Mouse (Mus musculus) embryonic facial prominence, embryonic 12.5 days (tissue): ENCODE measurements around the gene Zbtb46. TPM values are rescaled to one million over a fixed set of nuclear protein-coding genes. Genes with fewer than 3 reads are reported as not detected.

Experiments used
- ATAC-seq: fragments of 200-750 bp; cut with Nextera tagmentation; 2 replicates; pipeline ENCODE4 v1.8.0; 2017; ENCODE audit not compliant: insufficient number of reproducible peaks, insufficient read depth, low FRiP score, low TSS enrichment
- H3K27ac ChIP-seq: fragments of 300-500 bp; sonication (generic); 2 replicates; pipeline ENCODE4 v1.5.1; 2016; ENCODE audit warnings: mild to moderate bottlenecking
- H3K27me3 ChIP-seq: fragments of 300-500 bp; sonication (generic); 2 replicates; pipeline ENCODE4 v1.6.1; 2016; ENCODE audit warnings: mild to moderate bottlenecking, moderate library complexity
- H3K36me3 ChIP-seq: fragments of 300-500 bp; sonication (generic); 2 replicates; pipeline ENCODE4 v1.6.1; 2016; ENCODE audit warnings: mild to moderate bottlenecking
- H3K4me1 ChIP-seq: fragments of 300-500 bp; sonication (generic); 2 replicates; pipeline ENCODE4 v1.6.1; 2016
- H3K4me2 ChIP-seq: fragments of 300-500 bp; sonication (generic); replicated peaks from 2 replicates; pipeline ENCODE4 v1.6.1; 2016; ENCODE audit warnings: mild to moderate bottlenecking, moderate library complexity
- H3K4me3 ChIP-seq: fragments of 300-500 bp; sonication (generic); 2 replicates; pipeline ENCODE4 v1.5.1; 2016; ENCODE audit warnings: mild to moderate bottlenecking
- H3K9ac ChIP-seq: fragments of 300-500 bp; sonication (generic); 2 replicates; pipeline ENCODE4 v1.6.1; 2016; ENCODE audit warnings: mild to moderate bottlenecking, moderate library complexity
- H3K9me3 ChIP-seq: fragments of 300-500 bp; sonication (generic); 2 replicates; pipeline ENCODE4 v1.6.1; 2016; ENCODE audit warnings: mild to moderate bottlenecking, moderate library complexity
- WGBS: fragments of 180-500 bp; shearing (Covaris S2); methylation state at CpG from one replicate; pipeline ENCODE4 v1.1.7; 2016; 5-methylcytosine and 5-hydroxymethylcytosine counted together
- polyA plus RNA-seq: library from polyadenylated mRNA; unstranded; fragments of >200 nt; fragmentation: Nextera tagmentation; extraction: Ambion mirVana; gene quantifications from 2 replicates; pipeline ENCODE4 v1.2.1, GENCODE M21; 2016

Gene Zbtb46
- polyA plus RNA-seq, 1 experiment from 2014 or later = 9.2 TPM

DNA sequence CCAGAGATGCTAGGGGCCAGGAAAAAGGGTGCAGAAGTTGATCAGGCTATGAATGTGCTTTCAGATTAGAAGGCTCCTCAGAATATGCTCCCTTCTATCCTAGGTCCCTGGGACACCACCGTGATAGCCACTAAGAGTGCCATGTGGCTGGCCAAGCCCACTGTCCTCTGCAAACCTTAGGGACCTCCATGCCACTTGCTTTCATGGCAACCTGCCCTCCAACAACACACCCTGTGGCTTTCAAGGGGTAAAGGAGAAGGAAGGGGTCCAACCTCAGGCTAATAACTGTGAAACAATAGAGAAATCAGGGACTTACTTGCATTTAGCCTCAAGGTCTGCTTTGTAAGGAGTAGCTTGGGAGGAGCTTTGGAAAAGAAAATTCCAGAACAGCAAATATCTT lies 3.4 kb upstream of the Zbtb46 start:
- H3K27ac ChIP-seq = no peak overlapping the region
- H3K9ac ChIP-seq = no peak overlapping the region
- no peaks in the 10 kb centered on the region for H3K9me3 ChIP-seq
- peaks cover 36% of the 10 kb centered on the region for H3K27me3 ChIP-seq
- no peak overlapping the region for H3K4me2 ChIP-seq
- no peak for ATAC-seq
- no peaks in the 10 kb centered on the region for H3K36me3 ChIP-seq
- WGBS = 86% methylated on average over 1 of the region's 1 CpGs
- no peak overlapping the region for H3K4me3 ChIP-seq
- H3K4me1 ChIP-seq = peaks cover 10% of the 10 kb centered on the region; the same call in 1 of the 2 replicates

GRCm38 (mm10) chr2:181461536-181462100 lies 2.4 kb upstream of the Zbtb46 start:
- peaks cover 42% of the 10 kb centered on the region for H3K27me3 ChIP-seq
- peaks cover 10% of the 10 kb centered on the region; the same call in 1 of the 2 replicates for H3K4me1 ChIP-seq
- WGBS = 94% methylated on average over 1 of the region's 1 CpGs
- H3K27ac ChIP-seq = no peak overlapping the region
- no peak overlapping the region for H3K4me2 ChIP-seq
- no peak for ATAC-seq
- no peak overlapping the region for H3K9ac ChIP-seq
- H3K4me3 ChIP-seq = no peak overlapping the region
- H3K36me3 ChIP-seq = no peaks in the 10 kb centered on the region
- H3K9me3 ChIP-seq = no peaks in the 10 kb centered on the region

DNA sequence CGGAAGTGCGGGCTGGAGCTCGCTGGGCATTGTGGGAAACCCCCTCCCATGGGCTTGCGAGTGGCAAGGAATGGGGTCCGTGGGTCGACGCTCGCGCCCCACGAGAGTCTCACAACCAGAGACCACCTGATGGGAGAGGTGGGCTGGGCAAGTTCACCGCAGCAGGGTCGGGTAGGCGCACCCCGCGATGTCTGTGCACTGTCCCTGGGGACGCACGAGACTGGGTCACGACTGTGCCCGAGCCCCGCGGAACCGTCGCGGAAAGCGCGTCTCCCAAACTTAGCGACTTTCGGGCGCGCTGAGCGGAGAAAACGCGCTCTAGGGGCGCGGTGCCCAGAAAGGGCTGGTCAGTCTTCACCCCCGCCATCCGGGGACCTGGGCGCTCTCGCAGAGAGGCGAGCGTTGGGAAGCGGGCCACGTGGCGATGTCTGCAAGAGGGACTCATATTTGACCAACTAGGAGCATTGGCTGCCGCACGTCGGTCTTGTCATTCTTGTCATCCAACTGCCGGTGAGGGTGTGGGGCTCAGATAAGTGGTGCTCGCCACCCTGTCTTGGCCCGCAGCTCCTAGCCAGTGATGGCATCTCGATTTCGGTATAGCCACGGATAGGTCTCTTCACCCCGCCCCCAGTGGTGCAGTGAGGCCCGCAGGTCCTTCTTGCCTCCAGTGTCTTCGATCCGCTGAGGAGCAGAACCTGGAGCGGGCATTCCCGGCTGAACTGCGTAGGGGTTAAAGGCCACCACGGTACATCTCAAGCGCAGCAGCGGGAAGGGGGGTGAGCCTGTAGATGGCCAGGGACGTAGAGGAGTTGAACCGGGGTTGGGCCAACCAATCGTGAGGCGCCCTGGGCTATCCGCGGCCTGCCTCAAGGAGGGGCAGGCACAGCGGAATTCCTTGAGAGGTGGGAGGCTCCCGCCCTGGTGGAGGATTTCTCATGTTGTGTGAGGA lies 721 bp upstream of the Zbtb46 start:
- under 1% methylated on average over 71 of the region's 71 CpGs for WGBS
- no peak overlapping the region for H3K27ac ChIP-seq

GRCm38 (mm10) chr2:181458411-181459152 lies 644 bp downstream of the Zbtb46 start:
- ATAC-seq = peak; percentile 13; the same call in 1 of the 2 replicates
- H3K9me3 ChIP-seq = no peaks in the 10 kb centered on the region
- 0 out of 2 replicates have a peak overlapping the region, but pooled peaks have one; percentile 36 for H3K27ac ChIP-seq
- H3K9ac ChIP-seq = peak overlapping the region; percentile 78
- WGBS = 1% methylated on average over 68 of the region's 72 CpGs
- no peaks in the 10 kb centered on the region for H3K36me3 ChIP-seq
- H3K27me3 ChIP-seq = peaks cover 42% of the 10 kb centered on the region
- peaks cover 10% of the 10 kb centered on the region; the same call in 1 of the 2 replicates for H3K4me1 ChIP-seq
- peak overlapping the region; percentile 85 for H3K4me3 ChIP-seq
- peak overlapping the region; percentile 99 for H3K4me2 ChIP-seq

More for the DNA sequence above, 721 bp upstream of the Zbtb46 start:
- Histone ChIP-seq H3K9ac (peak overlapping the region; percentile 78), H3K36me3 (no peaks in the 10 kb centered on the region), H3K4me2 (peak overlapping the region; percentile 99), H3K27me3 (peaks cover 42% of the 10 kb centered on the region), H3K4me3 (peak overlapping the region; percentile 85), H3K9me3 (no peaks in the 10 kb centered on the region), H3K4me1 (peaks cover 10% of the 10 kb centered on the region; the same call in 1 of the 2 replicates)
- peak; percentile 50 for ATAC-seq

GRCm38 (mm10) chr2:181457831-181458230 lies 1.4 kb downstream of the Zbtb46 start:
- Histone ChIP-seq H3K4me1 (peaks cover 10% of the 10 kb centered on the region; the same call in 1 of the 2 replicates), H3K9ac (no peak overlapping the region), H3K9me3 (no peaks in the 10 kb centered on the region), H3K27ac (no peak overlapping the region), H3K4me3 (peak overlapping the region; percentile 85), H3K27me3 (peaks cover 42% of the 10 kb centered on the region), H3K4me2 (peak overlapping the region; percentile 99), H3K36me3 (no peaks in the 10 kb centered on the region)
- no peak for ATAC-seq
- WGBS = 4% methylated on average over 15 of the region's 15 CpGs

GRCm38 (mm10) chr2:181455899-181456298 lies 3.3 kb downstream of the Zbtb46 start:
- 82% methylated on average over 2 of the region's 2 CpGs for WGBS

GRCm38 (mm10) chr2:181453274-181453673 lies 6.0 kb downstream of the Zbtb46 start:
- no peak for ATAC-seq
- WGBS = 50% methylated on average over 1 of the region's 1 CpGs
- H3K4me3 ChIP-seq = no peak overlapping the region
- 0 out of 2 replicates have a peak, but pooled peaks cover 3% of the 10 kb centered on the region for H3K4me1 ChIP-seq
- H3K36me3 ChIP-seq = no peaks in the 10 kb centered on the region
- H3K9me3 ChIP-seq = no peaks in the 10 kb centered on the region
- peaks cover 9% of the 10 kb centered on the region; the same call in 1 of the 2 replicates for H3K27me3 ChIP-seq
- no peak overlapping the region for H3K4me2 ChIP-seq
- no peak overlapping the region for H3K27ac ChIP-seq
- H3K9ac ChIP-seq = no peak overlapping the region

More at GRCm38 (mm10) chr2:181455899-181456298, 3.3 kb downstream of the Zbtb46 start:
- no peaks in the 10 kb centered on the region for H3K9me3 ChIP-seq
- H3K9ac ChIP-seq = no peak overlapping the region
- H3K27ac ChIP-seq = no peak overlapping the region
- H3K4me3 ChIP-seq = no peak overlapping the region
- peaks cover 10% of the 10 kb centered on the region; the same call in 1 of the 2 replicates for H3K4me1 ChIP-seq
- H3K4me2 ChIP-seq = no peak overlapping the region
- H3K36me3 ChIP-seq = no peaks in the 10 kb centered on the region
- ATAC-seq = no peak
- H3K27me3 ChIP-seq = peaks cover 30% of the 10 kb centered on the region

DNA sequence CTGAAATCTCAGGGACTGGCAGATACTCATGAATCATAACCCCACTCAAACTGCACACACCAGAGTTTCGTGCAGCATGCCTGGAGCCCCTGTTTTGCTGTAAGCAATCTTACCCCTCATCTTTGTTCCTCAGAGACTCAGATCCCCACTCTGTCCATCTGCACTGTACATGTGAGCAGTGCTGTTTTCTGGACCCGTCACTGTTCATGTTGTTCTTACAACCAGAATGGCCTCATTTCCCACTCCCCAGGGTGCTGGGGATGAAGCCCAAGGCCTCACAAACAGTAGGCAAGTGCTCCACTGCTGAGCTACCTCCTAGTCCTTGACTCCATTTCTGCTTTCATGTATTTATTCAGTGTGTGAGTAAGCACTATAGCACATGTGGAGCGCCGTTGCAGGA lies 7.0 kb downstream of the Zbtb46 start:
- WGBS = 74% methylated on average over 4 of the region's 4 CpGs
- no peak for ATAC-seq
- Histone ChIP-seq H3K36me3 (no peaks in the 10 kb centered on the region), H3K4me2 (no peak overlapping the region), H3K4me3 (no peak overlapping the region), H3K9me3 (no peaks in the 10 kb centered on the region), H3K9ac (no peak overlapping the region), H3K27ac (no peak overlapping the region), H3K27me3 (peaks cover 3% of the 10 kb centered on the region; the same call in 1 of the 2 replicates), H3K4me1 (no peaks in the 10 kb centered on the region)

GRCm38 (mm10) chr2:181443016-181443415 lies 16.2 kb downstream of the Zbtb46 start:
- no peak overlapping the region for H3K4me2 ChIP-seq
- H3K4me3 ChIP-seq = no peak overlapping the region
- H3K27me3 ChIP-seq = no peaks in the 10 kb centered on the region
- no peak for ATAC-seq
- H3K27ac ChIP-seq = no peak overlapping the region
- 82% methylated on average over 2 of the region's 2 CpGs for WGBS
- no peaks in the 10 kb centered on the region for H3K36me3 ChIP-seq
- no peaks in the 10 kb centered on the region for H3K9me3 ChIP-seq
- no peaks in the 10 kb centered on the region for H3K4me1 ChIP-seq
- H3K9ac ChIP-seq = no peak overlapping the region

- H3K9ac ChIP-seq = no peak overlapping the region
- no peak overlapping the region for H3K4me2 ChIP-seq
- no peaks in the 10 kb centered on the region for H3K4me1 ChIP-seq
- ATAC-seq = no peak
- no peaks in the 10 kb centered on the region for H3K36me3 ChIP-seq
- no peaks in the 10 kb centered on the region for H3K27me3 ChIP-seq
- H3K4me3 ChIP-seq = no peak overlapping the region
- H3K27ac ChIP-seq = no peak overlapping the region
- 68% methylated on average over 4 of the region's 4 CpGs for WGBS
- no peaks in the 10 kb centered on the region for H3K9me3 ChIP-seq
Observed at GRCm38 (mm10) chr2:181438176-181438575, 21.1 kb downstream of the Zbtb46 start.

DNA sequence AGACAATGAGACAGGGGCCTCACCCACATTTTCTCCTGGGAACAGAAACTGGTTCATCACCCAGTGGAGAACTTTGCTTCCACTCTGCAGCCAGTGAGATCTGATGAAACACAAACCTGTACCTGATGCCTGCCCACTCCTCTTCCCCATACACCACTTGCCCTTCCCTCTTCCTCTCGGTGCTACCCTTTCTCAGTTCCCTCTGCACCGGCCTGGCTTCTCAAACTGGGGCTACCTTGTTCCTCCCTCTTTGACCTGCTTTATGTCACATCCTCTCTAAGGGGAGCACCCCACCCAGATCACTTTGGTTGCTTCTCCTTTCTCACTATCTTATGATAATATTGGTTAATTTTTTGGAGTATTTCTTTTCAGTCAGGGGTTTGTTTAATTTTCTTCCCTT lies 23.0 kb downstream of the Zbtb46 start:
- no peaks in the 10 kb centered on the region for H3K9me3 ChIP-seq
- 78% methylated on average over 2 of the region's 2 CpGs for WGBS

More for the DNA sequence above, 23.0 kb downstream of the Zbtb46 start:
- Histone ChIP-seq H3K4me1 (no peaks in the 10 kb centered on the region), H3K4me3 (no peak overlapping the region), H3K36me3 (no peaks in the 10 kb centered on the region), H3K27ac (no peak overlapping the region), H3K9ac (no peak overlapping the region), H3K4me2 (no peak overlapping the region), H3K27me3 (no peaks in the 10 kb centered on the region)
- no peak for ATAC-seq
